Mouse (Mus musculus) Muller cell, postnatal 12 days (primary cell): ENCODE data around the gene Ints7.

Experiments used
- DNase-seq: peaks from one replicate; pipeline ENCODE4 v3.0.0-alpha.2; 2015; ENCODE audit errors: inconsistent ontology term

Gene Ints7

GRCm38 (mm10) chr1:191584483-191584882 lies 9.0 kb downstream of the Ints7 start:
- no peak for DNase-seq

DNA sequence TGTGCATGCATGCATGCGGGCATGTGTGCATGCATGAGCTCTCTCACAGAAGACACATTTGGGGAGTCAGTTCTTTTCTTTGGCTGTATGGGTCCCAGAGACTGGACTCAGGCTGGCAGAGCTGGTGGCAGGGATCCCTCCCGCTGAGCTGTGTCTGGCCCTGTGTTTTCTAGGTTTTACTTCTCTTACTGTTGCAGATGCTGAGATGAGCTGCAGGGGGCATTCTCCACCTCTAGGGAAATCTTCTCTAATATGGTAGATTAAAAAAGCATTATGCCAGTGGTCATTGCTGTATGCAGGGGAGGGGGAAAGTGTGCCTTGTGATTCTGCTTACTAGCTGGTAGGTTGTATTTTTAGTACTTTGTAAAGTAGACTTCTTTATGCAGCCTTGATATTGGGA lies 10.3 kb downstream of the Ints7 start:
- no peak for DNase-seq

DNA sequence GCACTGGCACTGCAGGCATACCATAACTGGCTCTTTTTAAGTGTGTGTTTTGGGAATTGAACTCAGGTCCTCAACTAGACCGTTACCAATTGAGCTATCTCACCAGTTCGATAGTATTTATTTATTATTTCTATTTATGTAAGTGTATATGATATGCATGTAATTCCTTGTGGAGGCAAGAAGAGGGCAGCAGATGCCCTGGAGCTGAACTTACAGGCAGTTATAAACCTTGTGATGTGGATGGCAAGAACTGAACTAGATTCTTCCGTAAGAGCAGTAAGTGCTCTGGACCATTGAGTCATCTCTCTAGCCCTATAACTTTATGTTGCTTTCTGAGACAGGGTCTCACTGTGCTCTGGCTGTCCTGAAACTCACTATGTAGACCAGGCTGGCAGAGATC lies 11.6 kb downstream of the Ints7 start:
- DNase-seq, result no peak

- no peak for DNase-seq
These were observed 13.3 kb downstream of the Ints7 start for GRCm38 (mm10) chr1:191588749-191589148.

- DNase-seq, result peak; percentile 22
These were observed 16.7 kb downstream of the Ints7 start for GRCm38 (mm10) chr1:191592016-191592720.

DNA sequence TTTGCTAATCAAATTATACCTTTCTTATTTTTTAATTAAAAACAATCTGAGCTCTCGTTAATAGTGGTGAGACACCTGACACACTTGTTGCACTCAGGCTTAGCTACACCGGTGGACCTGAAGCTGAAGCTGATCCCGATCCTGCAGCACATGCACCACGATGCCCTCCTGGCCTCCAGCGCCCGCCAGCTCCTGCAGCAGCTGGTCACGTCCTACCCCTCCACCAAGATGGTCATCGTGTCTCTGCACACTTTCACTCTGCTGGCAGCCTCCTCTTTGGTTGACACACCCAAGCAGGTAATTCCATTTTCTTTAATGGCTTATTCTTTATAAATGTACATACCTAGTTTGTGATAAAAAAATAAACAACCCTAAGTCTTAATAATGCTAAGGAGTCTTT lies 20.6 kb downstream of the Ints7 start:
- no peak for DNase-seq

DNA sequence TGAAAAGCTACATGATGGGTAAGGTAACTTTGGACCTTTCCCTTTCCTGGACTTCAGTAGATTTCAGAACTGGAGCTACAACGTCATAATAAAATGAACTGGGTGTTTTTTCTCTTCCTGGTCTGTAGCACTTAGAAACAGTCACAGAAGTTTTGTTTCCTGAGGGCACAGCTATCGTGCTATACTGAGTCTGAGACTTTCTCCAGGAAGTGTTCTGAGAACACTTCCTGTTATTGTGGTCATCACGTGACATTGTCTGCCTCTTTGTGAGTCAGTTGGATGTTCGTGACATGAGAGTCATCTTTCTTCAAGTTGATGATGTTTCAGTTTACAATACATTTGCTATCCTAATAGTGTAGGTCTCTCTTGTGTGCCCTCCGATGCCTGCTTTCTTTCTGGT lies 23.8 kb downstream of the Ints7 start:
- no peak for DNase-seq

DNA sequence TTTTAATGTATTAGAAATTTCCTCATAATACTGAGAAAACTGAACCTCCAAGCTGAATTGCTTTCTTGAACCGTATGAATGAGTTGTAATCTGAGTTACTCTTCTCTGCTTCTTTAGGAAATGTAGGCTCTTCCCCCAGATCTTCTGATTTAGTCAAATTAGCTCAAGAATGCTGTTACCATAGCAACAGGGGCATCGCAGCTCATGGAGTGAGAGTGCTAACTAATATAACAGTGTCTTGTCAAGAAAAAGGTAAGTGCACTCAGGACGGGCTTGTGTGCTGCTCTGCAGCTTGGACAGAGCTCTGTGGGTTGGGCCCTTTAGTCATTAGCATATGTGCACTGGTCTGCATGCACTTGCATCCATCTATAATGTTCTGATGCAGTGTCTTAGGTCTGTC lies 29.3 kb downstream of the Ints7 start:
- no peak for DNase-seq

DNA sequence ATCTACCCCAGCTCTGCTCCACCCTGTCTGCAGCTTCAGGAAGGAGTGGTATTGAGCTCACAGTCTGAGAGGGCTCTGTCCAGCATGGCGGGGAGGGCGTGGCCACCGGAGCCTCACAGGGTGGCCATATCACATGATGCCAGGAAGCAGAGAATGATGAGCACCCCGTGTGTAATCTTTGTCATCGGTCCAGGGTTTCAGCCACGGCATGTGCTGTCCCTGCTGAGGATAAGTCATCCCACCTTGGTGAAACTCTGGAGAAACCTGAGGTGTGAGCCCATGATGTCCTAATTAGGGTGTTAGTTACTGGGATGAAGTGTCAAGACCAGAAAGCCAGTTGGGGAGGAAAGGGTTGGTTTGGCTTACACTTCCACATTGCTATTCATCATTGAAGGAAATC lies 33.6 kb downstream of the Ints7 start:
- DNase-seq, result no peak

DNA sequence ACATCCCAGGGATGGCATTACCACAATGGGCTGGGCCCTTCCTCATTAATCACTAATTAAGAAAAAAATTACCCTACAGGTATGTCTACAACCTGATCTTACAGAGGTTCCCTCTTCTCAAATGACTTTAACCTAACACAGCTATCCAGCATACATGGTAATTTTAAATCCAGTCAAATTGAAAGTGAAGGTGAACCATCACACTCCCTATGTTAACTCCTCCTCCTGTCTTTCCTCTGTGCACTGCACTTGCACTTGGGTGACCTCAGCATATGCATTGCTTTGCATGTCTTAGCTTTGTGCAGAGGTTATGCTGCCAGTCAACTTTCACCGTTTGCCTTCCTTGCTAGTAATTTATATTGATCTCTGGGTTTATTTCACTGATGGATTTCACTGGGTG lies 34.1 kb downstream of the Ints7 start:
- DNase-seq, result no peak

DNA sequence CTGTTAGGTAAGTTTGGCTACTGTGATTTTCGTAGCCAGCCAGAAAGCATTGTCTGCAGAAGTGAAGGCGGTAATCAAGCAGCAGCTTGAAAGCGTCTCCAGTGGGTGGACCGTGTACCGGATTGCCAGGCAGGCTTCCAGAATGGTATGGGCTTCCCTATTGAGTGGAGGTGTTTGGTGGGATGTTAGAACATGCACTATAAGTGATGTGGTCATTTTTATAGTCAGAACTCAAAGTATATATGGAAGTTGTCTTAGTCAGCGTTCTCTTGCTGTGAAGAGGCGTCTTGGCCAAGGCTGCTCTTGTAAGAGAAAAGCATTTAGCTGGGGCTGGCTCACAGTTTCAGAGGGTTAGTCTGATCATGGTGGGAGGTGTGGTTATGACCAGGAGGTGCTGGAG lies 34.9 kb downstream of the Ints7 start:
- no peak for DNase-seq

DNA sequence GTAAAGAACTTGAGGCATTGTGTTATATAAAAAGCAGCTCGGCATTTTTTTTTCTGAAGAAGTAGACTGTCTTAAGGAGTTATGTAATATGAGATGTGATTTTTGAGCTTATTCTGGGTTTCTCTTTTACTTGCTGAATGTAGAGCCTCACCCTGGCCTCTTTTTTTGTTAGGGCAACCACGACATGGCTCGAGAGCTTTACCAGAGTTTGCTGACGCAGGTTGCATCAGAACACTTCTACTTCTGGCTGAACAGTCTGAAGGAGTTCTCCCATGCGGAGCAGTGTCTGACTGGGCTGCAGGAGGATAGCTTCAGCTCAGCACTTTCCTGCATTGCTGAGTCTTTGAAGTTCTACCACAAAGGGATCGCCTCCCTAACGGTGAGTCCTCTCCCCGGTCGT lies 36.2 kb downstream of the Ints7 start:
- no peak for DNase-seq

GRCm38 (mm10) chr1:191612877-191613276 lies 37.4 kb downstream of the Ints7 start:
- no peak for DNase-seq

- no peak for DNase-seq
These were observed 40.8 kb downstream of the Ints7 start for GRCm38 (mm10) chr1:191616245-191616644.

DNA sequence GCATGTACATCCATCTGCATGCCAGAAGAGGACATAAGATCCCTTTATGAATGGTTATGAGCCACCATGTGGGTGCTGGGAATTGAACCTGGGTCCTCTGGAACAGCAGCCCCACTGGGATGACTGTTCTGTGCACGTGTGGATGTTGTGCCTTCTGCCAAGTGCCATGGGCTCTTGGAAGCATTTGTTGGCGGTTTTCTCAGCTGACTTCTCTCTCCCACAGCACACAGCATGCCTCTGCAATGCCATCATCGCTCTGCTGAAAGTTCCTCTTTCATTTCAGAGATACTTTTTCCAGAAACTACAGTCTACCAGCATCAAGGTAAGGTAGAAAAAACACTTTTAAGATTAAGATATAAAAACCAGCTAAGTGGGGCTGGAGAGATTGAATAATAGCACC lies 42.2 kb downstream of the Ints7 start:
- no peak for DNase-seq

DNA sequence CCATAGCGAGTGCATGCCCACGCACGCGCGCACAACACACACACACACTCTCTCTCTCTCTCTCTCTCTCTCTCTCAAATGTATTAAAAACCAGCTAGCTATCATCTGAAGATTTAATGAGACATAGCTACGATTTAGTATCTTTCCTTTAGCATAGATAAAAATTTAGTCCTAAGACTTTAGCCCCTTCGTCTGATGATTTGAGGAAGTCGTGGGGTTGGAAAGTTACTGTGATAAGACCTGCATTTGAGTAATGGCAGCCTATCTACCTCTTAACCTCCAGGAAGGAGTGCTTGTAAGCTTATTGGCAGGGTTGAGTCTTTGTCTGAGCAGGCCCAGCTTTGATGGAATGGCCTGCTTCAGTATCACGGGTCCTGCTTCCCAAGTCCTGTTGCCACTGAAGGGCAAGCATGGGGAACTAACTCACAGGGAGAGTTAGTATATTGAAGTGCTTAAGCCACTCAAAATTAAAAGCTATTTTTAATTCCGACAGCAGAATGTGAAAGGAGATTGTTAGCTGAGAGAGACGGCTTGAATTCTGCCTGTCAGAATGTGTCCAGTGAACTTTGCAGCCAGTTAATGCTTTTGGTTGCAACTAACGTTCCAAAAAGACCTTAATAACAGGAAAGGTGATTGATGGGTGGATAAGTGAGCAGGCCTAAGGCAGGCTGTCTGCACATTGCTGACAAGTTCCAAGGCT lies 42.8 kb downstream of the Ints7 start:
- no peak for DNase-seq

- no peak for DNase-seq
These were observed 45.7 kb downstream of the Ints7 start for GRCm38 (mm10) chr1:191621096-191621495.

DNA sequence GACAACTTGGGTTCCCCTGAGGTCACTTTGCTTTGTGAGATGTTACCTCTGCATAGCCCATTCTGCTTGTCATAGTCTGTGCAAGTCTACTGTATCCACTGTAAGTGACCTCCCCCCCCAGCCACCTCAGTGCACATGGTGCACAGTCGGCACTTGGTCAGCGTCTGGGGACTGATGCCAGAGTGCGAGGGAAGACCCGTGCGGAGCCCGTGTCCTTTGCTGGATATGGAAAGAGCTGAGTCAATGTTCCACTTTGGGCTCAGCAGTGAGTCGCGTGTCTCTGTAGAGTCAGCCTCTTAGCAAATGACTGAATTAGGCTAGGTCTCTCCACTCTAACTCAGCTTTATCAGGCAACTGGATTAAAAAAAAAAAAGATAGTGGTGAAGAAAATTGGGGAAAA lies 47.4 kb downstream of the Ints7 start:
- no peak for DNase-seq

GRCm38 (mm10) chr1:191624492-191624891 lies 49.1 kb downstream of the Ints7 start:
- DNase-seq, result no peak

DNA sequence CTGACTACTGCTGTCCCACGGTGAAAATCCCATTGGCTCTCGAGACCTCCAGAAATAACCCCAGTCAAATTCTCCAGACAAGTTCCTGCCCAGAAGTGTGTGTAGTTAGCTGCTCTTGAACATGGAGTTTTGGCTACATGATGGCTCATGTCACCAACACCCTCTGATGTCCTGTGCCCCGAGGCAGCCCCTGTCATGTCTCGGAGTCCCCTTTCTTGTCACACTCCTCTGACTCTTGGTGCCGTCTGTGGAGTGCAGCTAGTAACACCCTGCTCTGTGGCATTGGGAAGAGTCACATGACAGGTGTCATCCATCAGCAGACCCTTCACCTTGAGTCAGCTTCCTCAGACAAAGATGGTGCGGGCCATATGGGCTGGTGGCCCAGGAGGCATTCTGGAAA lies 49.6 kb downstream of the Ints7 start:
- DNase-seq, result no peak

GRCm38 (mm10) chr1:191625620-191626019 lies 50.2 kb downstream of the Ints7 start:
- DNase-seq, result peak; percentile 61

DNA sequence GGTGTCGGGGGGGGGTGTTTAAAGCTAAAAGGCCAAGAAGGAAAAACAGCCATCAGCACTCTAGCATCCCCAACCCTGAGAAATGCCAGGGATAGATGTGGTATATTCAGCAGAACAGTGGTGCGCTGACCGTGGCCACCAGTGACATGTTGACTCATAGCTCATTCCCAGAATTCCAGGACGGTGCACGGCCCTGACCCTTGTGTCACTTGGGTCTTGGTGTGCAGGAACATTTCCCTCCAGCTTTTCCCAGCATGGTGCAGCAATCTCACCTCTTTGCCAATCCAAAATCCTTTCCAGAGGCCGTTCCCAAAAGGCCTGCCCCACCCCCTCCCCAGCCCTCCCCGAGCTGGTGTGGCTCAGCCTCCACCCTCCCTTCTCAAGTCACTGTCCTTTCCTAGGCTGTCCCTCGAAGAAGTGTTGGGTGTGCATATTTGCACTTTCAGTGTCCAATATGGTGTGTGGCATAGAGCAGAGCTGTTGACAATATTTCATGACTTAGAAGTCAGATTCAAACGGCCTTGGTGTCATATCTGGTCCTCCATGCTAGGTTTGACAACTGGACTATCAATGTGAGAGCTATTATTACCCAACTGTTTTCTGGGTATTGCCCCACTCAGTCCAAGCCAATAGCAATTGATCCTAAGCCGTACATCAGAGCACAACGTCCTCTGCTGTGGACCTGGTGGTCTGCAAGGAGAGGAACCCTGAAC lies 53.2 kb downstream of the Ints7 start:
- peak; percentile 73 for DNase-seq

DNA sequence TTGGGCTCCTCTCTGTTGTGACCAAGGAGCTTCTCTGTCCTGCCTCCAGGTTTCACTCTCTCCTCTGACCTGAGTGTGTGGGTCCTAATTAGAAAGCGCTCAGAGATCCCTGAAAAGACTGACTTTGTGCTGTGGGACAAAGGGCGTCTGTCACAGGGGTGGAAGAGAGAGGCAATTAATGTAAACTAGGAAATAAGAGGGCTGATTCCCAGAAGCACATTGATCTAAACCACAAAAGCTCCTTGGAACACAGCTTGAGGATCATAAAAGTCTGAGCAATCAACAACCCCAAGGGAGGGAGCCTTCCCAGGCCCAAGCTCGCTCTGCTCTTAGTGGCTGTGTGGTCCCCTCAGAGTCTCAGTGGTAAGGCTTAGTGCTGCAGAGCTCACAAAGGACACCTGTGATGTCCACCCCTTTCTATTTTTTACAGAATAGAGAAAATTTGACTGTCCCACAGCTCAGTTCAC lies 53.8 kb downstream of the Ints7 start:
- DNase-seq, result no peak
